Mouse (Mus musculus) stomach, embryonic 14.5 days (tissue): ENCODE measurements at regions not wholly inside any gene's neighbourhood (a gene's known extent, or its start where the extent isn't known, plus 50 kb on each side); places are given as distances from the start of the nearest gene placed in this dataset.

Experiments used
- ATAC-seq: fragments of 200-750 bp; cut with Nextera tagmentation; 2 replicates; pipeline ENCODE4 v1.8.0; 2017; ENCODE audit warnings: low read depth, moderate TSS enrichment; ENCODE audit not compliant: insufficient number of reproducible peaks, insufficient read depth, low FRiP score
- H3K27ac ChIP-seq: fragments of 300-500 bp; sonication (generic); 2 replicates; pipeline ENCODE4 v1.5.1; 2014; ENCODE audit warnings: mild to moderate bottlenecking, low read length, moderate library complexity, mixed read lengths
- H3K27me3 ChIP-seq: fragments of 300-500 bp; sonication (generic); 2 replicates; pipeline ENCODE4 v1.6.1; 2014; ENCODE audit warnings: low read length, control low read depth, mixed read lengths; ENCODE audit not compliant: control insufficient read depth, insufficient read depth
- H3K36me3 ChIP-seq: fragments of 300-500 bp; sonication (generic); 2 replicates; pipeline ENCODE4 v1.6.1; 2014; ENCODE audit warnings: mild to moderate bottlenecking, control low read depth, low read length, moderate library complexity, mixed read lengths; ENCODE audit not compliant: control insufficient read depth, insufficient read depth
- H3K4me1 ChIP-seq: fragments of 300-500 bp; sonication (generic); 2 replicates; pipeline ENCODE4 v1.6.1; 2014; ENCODE audit warnings: low read length, control low read depth, mixed read lengths; ENCODE audit not compliant: control insufficient read depth, insufficient read depth
- H3K4me2 ChIP-seq: fragments of 300-500 bp; sonication (generic); replicated peaks from 2 replicates; pipeline ENCODE4 v1.6.1; 2014; ENCODE audit warnings: low read depth, low read length, control low read depth
- H3K4me3 ChIP-seq: fragments of 300-500 bp; sonication (generic); 2 replicates; pipeline ENCODE4 v1.5.1; 2014; ENCODE audit warnings: low read depth, low read length, control low read depth
- H3K9ac ChIP-seq: fragments of 300-500 bp; sonication (generic); replicated peaks from 2 replicates; pipeline ENCODE4 v1.6.1; 2014; ENCODE audit warnings: low read depth, mild to moderate bottlenecking, control low read depth, low read length, moderate library complexity, mixed read lengths
- H3K9me3 ChIP-seq: fragments of 300-500 bp; sonication (generic); 2 replicates; pipeline ENCODE4 v1.6.1; 2016; ENCODE audit warnings: low read depth, low read length, control low read depth; ENCODE audit not compliant: control insufficient read depth
- WGBS: fragments of 180-500 bp; shearing (Covaris S2); extraction: QIAGEN DNeasy Blood & Tissue Kit; methylation state at CpG from one replicate; pipeline ENCODE4 v1.1.7; 2014; 5-methylcytosine and 5-hydroxymethylcytosine counted together

DNA sequence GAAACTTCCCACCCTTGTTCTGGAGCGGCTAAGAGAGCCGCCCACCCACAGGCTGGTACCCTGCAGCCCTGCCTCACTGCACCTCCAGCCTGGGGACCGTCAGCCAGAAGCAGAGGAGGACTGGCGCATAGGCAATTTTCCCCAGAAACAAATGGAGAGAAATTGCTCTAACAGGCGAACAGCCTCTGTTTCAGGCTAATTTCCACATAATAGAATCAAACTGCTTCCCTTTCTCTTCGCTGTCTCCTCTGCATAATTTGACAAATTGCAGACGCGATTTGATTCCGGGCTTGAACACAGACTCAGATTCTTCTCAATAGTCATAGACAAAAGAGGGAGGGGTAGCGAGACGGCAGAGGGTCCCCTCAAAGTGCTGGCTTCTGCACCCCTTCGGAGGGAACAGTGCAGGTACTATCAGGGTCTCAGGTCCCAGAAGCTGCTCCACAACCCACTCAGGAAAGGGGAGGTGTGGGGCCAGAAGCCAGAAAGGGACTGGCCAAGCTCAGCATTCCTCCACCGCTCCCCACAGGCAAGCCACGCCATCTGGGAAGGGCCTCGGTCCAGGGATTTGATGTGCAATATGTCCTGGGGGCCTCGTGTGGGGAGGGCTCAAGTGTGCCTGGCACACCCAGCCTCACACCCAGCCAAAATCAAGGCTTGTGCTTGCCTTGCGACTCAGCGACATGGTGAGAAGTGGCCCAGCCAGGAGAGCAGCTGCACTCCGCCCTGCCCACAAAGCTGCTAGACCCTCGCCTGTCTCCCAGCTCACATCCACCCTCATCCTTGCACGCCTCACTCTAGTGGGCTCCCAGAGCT lies 53.7 kb upstream of the A530016L24Rik start:
- no peak overlapping the region for H3K4me3 ChIP-seq
- H3K4me2 ChIP-seq = no peak overlapping the region
- no peak overlapping the region for H3K9ac ChIP-seq
- no peaks in the 10 kb centered on the region; the same call in 1 of the 2 replicates for H3K4me1 ChIP-seq
- ATAC-seq = peak; percentile 25; the same call in 1 of the 2 replicates
- no peaks in the 10 kb centered on the region for H3K27me3 ChIP-seq
- WGBS = 50% methylated on average over 21 of the region's 21 CpGs
- no peaks in the 10 kb centered on the region for H3K9me3 ChIP-seq
- H3K36me3 ChIP-seq = no peaks in the 10 kb centered on the region
- peak overlapping the region; percentile 56; the same call in 1 of the 2 replicates for H3K27ac ChIP-seq

DNA sequence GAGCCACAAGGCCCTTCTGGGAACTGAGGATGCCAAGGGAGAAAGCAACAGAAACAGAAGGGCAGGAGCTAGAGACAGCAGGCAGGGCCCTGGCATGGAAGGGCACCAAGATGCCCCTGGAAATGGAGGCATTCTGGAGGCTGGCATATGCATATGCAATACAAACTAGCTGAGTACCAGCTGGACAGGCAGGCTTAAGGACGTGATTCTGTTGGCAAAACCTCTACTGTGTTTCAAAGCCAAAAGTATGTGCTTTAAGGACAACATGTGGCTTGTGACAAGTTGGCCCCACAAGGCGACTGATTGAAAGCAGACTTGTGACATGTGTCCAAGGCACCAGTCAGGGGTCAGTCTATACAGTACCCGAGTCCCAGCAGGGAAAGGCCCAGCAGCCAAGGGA lies 52.2 kb upstream of the A530016L24Rik start:
- no peak for ATAC-seq
- H3K4me2 ChIP-seq = no peak overlapping the region

DNA sequence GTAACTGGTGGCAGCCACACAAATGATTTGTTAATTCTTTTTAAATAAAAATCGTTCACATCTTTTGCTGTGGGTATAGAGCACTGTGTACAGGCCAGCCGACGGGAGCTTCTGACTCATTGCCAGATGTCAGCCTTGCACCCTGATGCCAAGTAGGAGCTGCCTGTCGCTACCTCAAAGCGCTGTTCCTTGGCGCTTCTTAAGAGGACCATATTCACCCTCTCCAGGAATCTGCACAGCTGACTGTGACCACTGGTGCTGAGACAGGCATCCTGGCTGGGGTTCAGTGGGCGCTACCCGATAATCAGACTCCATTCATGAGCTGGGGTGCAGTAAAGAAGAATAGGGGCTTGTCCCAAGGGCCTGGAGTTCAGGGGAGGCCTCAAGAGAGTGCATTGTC lies 51.0 kb upstream of the A530016L24Rik start:
- Histone ChIP-seq H3K4me2 (no peak overlapping the region), H3K27me3 (no peaks in the 10 kb centered on the region), H3K4me1 (no peaks in the 10 kb centered on the region; the same call in 1 of the 2 replicates), H3K36me3 (no peaks in the 10 kb centered on the region), H3K27ac (no peak overlapping the region), H3K9ac (no peak overlapping the region), H3K4me3 (no peak overlapping the region), H3K9me3 (no peaks in the 10 kb centered on the region)
- WGBS = 79% methylated on average over 8 of the region's 8 CpGs
- ATAC-seq = no peak

More for the DNA sequence above, 52.2 kb upstream of the A530016L24Rik start:
- H3K36me3 ChIP-seq = no peaks in the 10 kb centered on the region
- WGBS = 68% methylated on average over 3 of the region's 3 CpGs
- no peaks in the 10 kb centered on the region for H3K27me3 ChIP-seq
- H3K9ac ChIP-seq = no peak overlapping the region
- H3K4me3 ChIP-seq = no peak overlapping the region
- H3K9me3 ChIP-seq = no peaks in the 10 kb centered on the region
- H3K4me1 ChIP-seq = no peaks in the 10 kb centered on the region; the same call in 1 of the 2 replicates
- no peak overlapping the region for H3K27ac ChIP-seq
